Mouse (Mus musculus) common myeloid progenitor, adult 5-6 weeks (primary cell): Measurements from ENCODE around the gene Kcnv2. TPM values are rescaled to one million over a fixed set of nuclear protein-coding genes. Genes with fewer than 3 reads are reported as not detected.

ENCODE experiments used
- ATAC-seq: replicated peaks from 2 replicates; pipeline ENCODE4 v1.8.0; 2016; ENCODE audit warnings: low read depth, mild to moderate bottlenecking, moderate TSS enrichment, inconsistent platforms; ENCODE audit not compliant: poor library complexity, severe bottlenecking
- total RNA-seq: library from RNA; stranded (forward); fragments of 200-1000, 187-1606 nt; gene quantifications from 2 replicates; pipeline ENCODE4 v1.2.3, GENCODE M21; 2017

Kcnv2 gene
- not detected in 2 replicates for total RNA-seq

GRCm38 (mm10) chr19:27322281-27322680 lies at the start of gene Kcnv2:
Gene Kcnv2, plus strand, starts transcription at chr19:27322588.
- ATAC-seq: no peak

DNA sequence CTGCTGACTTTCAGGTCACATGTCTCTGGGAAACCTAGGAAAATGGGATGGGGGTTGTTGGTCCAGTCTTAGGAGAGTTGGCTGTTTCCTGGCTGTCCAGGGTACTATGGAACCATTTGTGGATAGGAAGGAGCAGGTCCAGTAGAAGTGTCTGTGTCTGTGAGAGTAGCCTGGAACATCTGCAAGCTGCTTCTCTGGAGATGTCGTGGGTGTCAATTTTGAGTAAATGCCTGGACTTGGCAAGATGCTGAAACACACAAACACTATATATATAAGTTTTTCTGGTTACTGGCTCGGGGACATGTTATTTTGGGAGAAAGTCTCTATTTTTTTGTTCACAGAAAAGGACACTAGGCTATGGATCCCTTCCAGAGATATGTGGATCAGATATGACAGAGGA lies 49.0 kb upstream of the Kcnv2 start:
- ATAC-seq: no peak

DNA sequence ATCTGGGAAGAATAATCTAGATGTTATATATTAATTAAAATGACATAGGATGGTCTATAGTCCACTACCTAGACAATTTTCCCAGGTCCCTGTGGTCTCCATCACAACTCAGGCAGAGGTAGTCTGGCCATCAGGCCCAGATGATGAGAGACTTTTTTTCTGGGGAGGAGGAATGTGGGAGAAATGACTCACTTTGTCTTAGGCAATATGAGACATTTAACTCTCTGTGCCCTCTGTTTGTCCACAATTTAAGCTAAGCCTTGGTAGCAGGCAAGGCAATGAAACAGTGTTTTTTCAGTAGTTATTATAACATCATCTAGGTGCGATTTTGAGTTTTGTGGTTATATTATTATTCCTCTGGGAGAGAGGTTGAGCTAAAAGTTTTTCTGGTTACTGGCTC lies 48.0 kb upstream of the Kcnv2 start:
- ATAC-seq: no peak

DNA sequence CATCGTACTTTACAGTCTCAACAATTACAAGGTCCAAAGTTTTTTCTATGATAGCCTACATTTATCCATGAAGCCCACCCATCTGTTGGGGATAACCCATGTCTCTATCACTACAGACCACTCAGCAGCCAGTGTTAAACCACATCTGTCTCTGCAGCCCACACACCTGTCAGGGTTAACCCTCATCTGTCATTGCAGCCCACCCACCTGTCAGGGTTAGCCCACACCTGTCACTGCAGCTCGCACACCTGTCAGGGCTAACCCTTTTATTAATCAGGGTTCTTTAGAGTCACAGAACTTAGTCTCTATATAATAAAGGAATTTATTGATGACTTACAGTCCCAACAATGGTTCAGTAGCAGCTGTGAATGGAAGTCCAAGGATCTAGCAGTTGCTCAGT lies 43.2 kb upstream of the Kcnv2 start:
- ATAC-seq: no peak

DNA sequence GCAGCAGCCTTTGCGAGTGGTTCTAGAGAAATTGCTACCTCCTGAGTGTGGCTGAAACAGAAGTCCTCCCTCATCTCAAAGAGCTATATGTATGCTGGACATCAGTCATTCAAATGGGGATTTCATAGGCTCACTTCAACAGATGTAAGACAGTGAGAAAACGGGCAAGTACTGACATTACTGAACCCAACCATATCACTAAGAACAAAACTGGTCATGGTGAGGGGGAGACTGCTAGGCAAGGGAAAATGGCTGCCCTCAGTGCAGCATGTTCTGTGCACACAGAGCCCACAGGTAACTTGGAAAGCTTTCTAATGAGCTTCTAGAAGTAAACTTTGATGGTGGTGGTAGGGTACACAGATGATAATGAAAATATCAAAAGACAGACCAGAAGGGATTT lies 12.3 kb upstream of the Kcnv2 start:
- no peak for ATAC-seq

GRCm38 (mm10) chr19:27311311-27311710 lies 11.1 kb upstream of the Kcnv2 start:
- no peak for ATAC-seq

- no peak for ATAC-seq
Measured at GRCm38 (mm10) chr19:27312266-27313079, 9.9 kb upstream of the Kcnv2 start.

GRCm38 (mm10) chr19:27313080-27313413 lies 9.3 kb upstream of the Kcnv2 start:
- no peak for ATAC-seq

GRCm38 (mm10) chr19:27316313-27317258 lies 5.8 kb upstream of the Kcnv2 start:
- peak; percentile 96 for ATAC-seq

GRCm38 (mm10) chr19:27317337-27317736 lies 5.1 kb upstream of the Kcnv2 start:
- ATAC-seq: no peak

DNA sequence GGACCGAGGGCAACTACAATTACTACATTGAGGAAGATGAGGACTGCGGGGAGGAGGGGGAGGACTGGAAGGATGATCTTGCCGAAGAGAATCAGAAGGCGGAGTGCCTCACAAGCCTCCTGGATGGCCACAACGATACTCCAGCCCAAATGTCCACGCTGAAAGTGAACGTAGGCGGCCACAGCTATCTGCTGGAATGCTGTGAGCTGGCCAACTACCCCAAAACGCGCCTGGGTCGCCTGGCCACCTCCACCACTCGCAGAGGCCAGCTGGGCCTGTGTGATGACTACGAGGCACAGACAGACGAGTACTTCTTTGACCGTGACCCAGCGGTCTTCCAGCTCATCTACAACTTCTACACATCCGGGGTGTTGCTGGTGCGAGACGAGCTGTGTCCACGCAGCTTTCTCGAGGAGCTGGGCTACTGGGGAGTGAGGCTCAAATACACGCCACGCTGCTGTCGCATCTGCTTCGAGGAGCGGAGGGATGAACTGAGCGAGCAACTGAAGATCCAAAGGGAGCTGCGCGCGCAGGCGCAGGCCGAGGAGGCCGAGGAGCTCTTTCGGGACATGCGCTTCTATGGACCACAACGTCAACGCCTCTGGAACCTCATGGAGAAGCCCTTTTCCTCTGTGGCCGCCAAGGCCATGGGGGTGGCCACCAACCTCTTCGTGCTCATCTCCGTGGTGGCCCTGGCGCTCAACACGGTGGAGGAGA lies 681 bp downstream of the Kcnv2 start:
- no peak for ATAC-seq

DNA sequence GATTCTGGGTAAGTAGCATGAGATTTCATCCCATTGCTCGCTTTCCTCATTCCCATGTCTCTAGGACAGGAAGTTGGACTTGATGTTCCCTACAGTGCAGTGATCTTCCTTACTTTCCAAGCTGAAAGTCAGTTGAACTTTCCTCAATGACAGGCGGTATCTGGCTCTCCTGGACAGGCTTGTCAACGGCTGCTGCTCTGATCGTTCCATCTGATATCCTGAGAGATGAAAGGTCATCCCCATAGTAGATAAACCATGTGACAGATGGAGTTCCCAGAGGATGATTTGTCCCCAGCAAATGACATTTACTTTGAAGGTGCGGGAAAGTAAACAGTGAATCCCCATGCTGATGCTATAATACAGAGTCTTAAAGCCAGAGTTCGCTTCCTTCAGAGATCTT lies 3.2 kb downstream of the Kcnv2 start:
- ATAC-seq: no peak

GRCm38 (mm10) chr19:27327569-27327968 lies 5.2 kb downstream of the Kcnv2 start:
- no peak for ATAC-seq

DNA sequence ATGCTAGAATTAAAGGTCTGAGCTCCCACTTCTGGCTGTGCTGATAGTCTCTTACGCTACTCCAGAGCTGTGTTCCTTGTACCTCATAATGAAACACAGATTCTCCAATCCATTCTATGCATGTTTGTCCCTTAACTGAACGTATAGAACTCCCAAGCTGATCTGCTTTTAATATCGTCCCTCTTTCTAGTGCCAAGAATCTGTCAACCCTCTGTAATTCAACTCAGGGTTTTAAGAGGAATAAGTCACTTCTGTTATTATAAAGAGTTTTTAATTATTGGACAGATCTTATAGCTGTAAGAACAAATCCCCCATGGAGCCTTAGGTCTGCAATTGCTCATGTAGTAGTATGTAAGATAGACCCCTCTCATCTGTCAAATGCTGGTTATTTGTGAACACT lies 5.8 kb downstream of the Kcnv2 start:
- no peak for ATAC-seq

DNA sequence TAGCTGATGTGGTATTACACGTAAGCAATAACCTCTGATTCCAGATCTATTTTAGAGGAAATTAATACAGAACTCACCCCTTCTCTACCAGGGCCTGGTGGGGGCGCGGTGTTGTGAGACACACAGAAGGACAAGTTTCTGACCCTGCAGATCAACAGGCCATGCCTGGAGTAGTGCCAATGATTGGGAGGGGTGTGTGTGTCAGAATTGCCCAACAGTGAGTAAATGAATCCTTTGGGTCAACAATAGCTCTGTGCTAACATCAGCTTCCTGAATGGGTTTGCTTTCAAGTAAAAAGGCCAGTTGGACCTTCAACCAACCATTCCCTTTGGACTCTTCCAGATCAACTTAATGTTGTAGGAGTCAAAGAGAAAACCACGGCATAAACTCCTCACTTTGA lies 6.3 kb downstream of the Kcnv2 start:
- ATAC-seq: no peak

DNA sequence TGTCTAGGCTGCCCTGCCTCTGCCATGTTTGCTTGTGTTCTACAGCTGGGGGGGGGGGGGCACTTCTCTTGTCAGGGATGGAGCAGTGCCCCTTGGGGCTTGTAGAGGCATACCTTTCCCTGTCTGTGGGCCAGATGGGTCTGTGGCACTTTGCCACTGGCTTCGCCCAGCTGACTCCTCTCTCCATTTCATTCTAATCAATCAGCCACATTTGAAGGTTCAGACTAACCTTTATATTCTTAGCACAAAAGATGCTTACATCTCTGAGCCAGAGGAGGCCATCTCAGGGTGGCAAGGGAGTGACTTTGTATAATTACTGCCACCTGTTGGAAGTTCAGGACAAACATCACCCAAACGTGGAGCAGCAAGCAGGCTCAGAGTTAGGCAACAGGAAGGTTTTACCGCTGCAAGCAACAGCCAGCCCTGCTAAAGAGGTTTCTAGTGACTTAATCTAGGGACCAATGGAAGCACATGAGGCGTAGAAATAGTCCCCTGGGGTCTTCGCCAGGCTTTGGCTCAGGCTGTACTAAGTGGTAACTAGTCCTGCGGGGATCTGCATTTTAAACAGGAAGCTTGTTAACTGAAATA lies 9.9 kb downstream of the Kcnv2 start:
- ATAC-seq: peak; percentile 76

DNA sequence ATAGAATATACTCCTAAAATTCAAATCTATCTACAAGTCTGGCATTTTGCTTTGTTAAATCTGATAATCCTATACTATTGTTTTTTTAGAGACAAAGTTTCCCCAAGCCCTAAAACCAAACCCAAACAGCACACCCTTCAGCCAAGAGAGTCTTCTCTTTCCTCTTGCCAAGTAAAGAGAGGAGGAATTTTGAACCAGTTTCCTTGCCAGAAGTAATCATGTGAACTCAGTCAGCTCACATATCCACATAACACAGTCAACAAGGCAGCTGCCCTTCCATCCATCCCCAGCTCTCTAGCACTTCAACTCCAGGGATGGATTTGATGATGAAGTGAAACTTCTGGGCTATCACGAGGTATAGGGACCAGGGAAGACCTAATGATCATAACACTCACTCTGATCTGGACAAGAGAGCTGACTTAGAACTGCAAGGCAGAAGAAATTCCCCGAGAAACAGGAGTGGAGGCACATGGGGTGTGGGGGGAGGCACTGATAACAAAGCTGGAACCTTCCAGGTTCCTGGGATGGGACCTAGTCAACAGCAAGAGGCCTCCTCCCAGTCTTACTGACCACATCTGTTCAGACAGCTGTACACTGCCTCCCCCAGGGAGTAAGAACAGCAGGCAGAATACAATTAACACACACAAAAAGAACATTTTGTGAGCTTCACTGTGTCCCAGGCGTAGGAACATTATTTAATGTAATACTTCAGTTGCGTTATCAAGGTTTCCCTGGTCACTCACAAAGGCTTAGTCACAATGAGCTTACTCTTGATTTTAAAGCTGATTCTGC lies 13.9 kb downstream of the Kcnv2 start:
- no peak for ATAC-seq

DNA sequence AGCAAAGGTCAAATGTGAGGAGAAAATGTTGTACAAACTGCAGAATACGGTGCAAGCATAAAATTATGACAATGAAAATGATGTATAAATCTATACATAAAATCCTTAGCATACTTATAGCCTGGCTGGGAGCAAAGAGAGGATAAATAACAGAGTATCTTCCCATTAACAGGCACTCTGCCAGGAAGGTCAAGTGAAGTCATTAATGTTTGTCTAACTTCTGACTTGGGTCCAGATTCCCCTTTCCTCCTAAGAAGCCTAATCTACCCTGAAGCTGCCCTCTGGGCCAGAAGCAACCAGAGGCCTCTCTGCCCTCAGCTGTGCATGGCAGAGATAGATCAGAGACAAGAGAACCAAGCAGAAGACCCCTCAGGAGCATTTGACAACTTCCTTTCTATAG lies 24.1 kb downstream of the Kcnv2 start:
- no peak for ATAC-seq

DNA sequence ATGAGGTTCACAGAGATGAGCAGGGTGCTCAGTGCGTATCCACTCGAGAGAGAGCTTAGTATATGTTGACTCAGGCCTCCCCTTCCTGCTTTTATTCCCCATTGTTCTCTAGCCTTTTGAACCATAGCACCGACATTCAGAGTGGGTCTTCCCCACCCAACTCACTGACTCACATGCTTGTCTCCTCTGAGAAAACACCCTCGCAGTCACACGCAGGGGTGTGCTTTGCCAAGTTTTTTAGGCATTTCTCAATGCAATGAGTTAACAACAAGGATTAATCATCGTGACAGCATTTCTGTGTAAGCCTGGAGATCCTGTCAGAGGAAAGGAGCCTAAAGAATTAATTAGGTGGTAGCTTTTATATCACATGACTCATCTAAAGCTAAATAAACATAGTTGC lies 29.3 kb downstream of the Kcnv2 start:
- ATAC-seq: no peak

DNA sequence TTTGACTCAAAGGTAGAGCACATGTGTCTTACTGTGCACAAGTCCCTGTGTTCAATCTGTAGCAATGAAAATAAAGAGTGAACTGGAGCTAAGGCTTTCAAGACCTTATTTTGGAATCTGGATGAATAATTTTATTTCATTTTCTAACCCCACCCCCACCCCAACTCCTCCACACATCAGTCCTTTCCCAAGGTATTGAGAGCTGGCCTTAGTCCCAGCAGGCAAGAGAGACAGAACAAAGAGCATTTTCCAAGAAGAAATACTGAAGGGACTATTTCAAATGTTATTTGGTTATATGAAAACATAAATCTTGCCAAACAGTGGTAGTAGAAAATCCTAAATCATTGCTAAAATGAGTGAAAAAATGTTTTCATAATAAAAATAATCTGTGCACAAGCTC lies 38.0 kb downstream of the Kcnv2 start:
- ATAC-seq: no peak
